Mouse (Mus musculus): ENCODE results near the gene Rngtt. TPM values are rescaled to one million over a fixed set of nuclear protein-coding genes. Genes with fewer than 3 reads are reported as not detected.
A peak's percentile ranks its signal among the peaks of the same experiment; 100 is the strongest.

Gene Rngtt
- polyA plus RNA-seq, 1 experiment from 2014 or later: 21.2 TPM

- H3K4me2 ChIP-seq: no peak overlapping the region
- WGBS: 89% methylated on average over 1 of the region's 1 CpGs
- H3K9me3 ChIP-seq: no peaks in the 10 kb centered on the region
- ATAC-seq (replicated peaks): no peak
- no peaks in the 10 kb centered on the region for H3K27me3 ChIP-seq (replicated peaks)
- H3K36me3 ChIP-seq (replicated peaks): peaks cover 19% of the 10 kb centered on the region
- no peak overlapping the region for H3K4me3 ChIP-seq
- no peak overlapping the region for H3K9ac ChIP-seq
- no peaks in the 10 kb centered on the region for H3K4me1 ChIP-seq
- H3K27ac ChIP-seq: no peak overlapping the region
These were observed 27.9 kb downstream of the Rngtt start for GRCm38 (mm10) chr4:33337999-33338398.

GRCm38 (mm10) chr4:33342877-33343731, 33.0 kb downstream of the Rngtt start:
- H3K4me1 ChIP-seq: no peaks in the 10 kb centered on the region
- H3K4me3 ChIP-seq: no peak overlapping the region
- no peaks in the 10 kb centered on the region for H3K9me3 ChIP-seq
- H3K36me3 ChIP-seq (replicated peaks): peaks cover 8% of the 10 kb centered on the region; the same call in 1 of the 2 replicates
- no peak overlapping the region for H3K9ac ChIP-seq
- ATAC-seq (replicated peaks): no peak
- no peaks in the 10 kb centered on the region for H3K27me3 ChIP-seq (replicated peaks)
- no peak overlapping the region for H3K4me2 ChIP-seq
- H3K27ac ChIP-seq: no peak overlapping the region
- 90% methylated on average over 7 of the region's 7 CpGs for WGBS

- Histone ChIP-seq H3K27ac (no peak overlapping the region), H3K4me1 (no peaks in the 10 kb centered on the region), H3K9ac (no peak overlapping the region), H3K27me3 (replicated peaks) (no peaks in the 10 kb centered on the region), H3K36me3 (replicated peaks) (peaks cover 7% of the 10 kb centered on the region; the same call in 1 of the 2 replicates), H3K9me3 (no peaks in the 10 kb centered on the region), H3K4me3 (no peak overlapping the region), H3K4me2 (no peak overlapping the region)
- WGBS: 88% methylated on average over 6 of the region's 6 CpGs
- no peak for ATAC-seq (replicated peaks)
These were observed 33.6 kb downstream of the Rngtt start for GRCm38 (mm10) chr4:33343732-33344057.

- Histone ChIP-seq H3K27ac (no peak overlapping the region), H3K9ac (no peak overlapping the region), H3K9me3 (no peaks in the 10 kb centered on the region), H3K27me3 (replicated peaks) (no peaks in the 10 kb centered on the region), H3K4me3 (no peak overlapping the region), H3K36me3 (replicated peaks) (no peaks in the 10 kb centered on the region), H3K4me2 (no peak overlapping the region), H3K4me1 (no peaks in the 10 kb centered on the region)
- ATAC-seq (replicated peaks): no peak
These were observed 53.3 kb downstream of the Rngtt start for GRCm38 (mm10) chr4:33363451-33363850.

- WGBS: 60% methylated on average over 6 of the region's 6 CpGs
- no peak for ATAC-seq (replicated peaks)
- Histone ChIP-seq H3K27ac (no peak overlapping the region), H3K9me3 (no peaks in the 10 kb centered on the region), H3K9ac (no peak overlapping the region), H3K4me3 (no peak overlapping the region), H3K4me2 (no peak overlapping the region), H3K36me3 (replicated peaks) (no peaks in the 10 kb centered on the region), H3K4me1 (no peaks in the 10 kb centered on the region), H3K27me3 (replicated peaks) (no peaks in the 10 kb centered on the region)
These were observed 64.8 kb downstream of the Rngtt start for GRCm38 (mm10) chr4:33374916-33375315.

- Histone ChIP-seq H3K9me3 (no peaks in the 10 kb centered on the region), H3K27me3 (replicated peaks) (no peaks in the 10 kb centered on the region), H3K27ac (no peak overlapping the region), H3K36me3 (replicated peaks) (no peaks in the 10 kb centered on the region), H3K9ac (no peak overlapping the region), H3K4me2 (no peak overlapping the region), H3K4me1 (no peaks in the 10 kb centered on the region), H3K4me3 (no peak overlapping the region)
- no peak for ATAC-seq (replicated peaks)
These were observed 67.5 kb downstream of the Rngtt start for GRCm38 (mm10) chr4:33377642-33378041.

- WGBS: 89% methylated on average over 6 of the region's 6 CpGs
- H3K4me1 ChIP-seq: no peaks in the 10 kb centered on the region
These were observed 68.8 kb downstream of the Rngtt start for GRCm38 (mm10) chr4:33378894-33379293.

GRCm38 (mm10) chr4:33388899-33389298, 78.8 kb downstream of the Rngtt start:
- H3K27me3 ChIP-seq (replicated peaks): no peaks in the 10 kb centered on the region
- H3K4me2 ChIP-seq: no peak overlapping the region
- H3K9ac ChIP-seq: no peak overlapping the region
- H3K4me1 ChIP-seq: 0 out of 2 replicates have a peak, but pooled peaks cover 2% of the 10 kb centered on the region
- H3K36me3 ChIP-seq (replicated peaks): no peaks in the 10 kb centered on the region
- no peak for ATAC-seq (replicated peaks)
- 92% methylated on average over 3 of the region's 3 CpGs for WGBS
- H3K9me3 ChIP-seq: no peaks in the 10 kb centered on the region
- H3K27ac ChIP-seq: no peak overlapping the region
- no peak overlapping the region for H3K4me3 ChIP-seq

More at GRCm38 (mm10) chr4:33378894-33379293, 68.8 kb downstream of the Rngtt start:
- H3K36me3 ChIP-seq (replicated peaks): no peaks in the 10 kb centered on the region
- no peak overlapping the region for H3K27ac ChIP-seq
- H3K4me2 ChIP-seq: no peak overlapping the region
- no peak for ATAC-seq (replicated peaks)
- no peak overlapping the region for H3K4me3 ChIP-seq
- no peaks in the 10 kb centered on the region for H3K9me3 ChIP-seq
- no peaks in the 10 kb centered on the region for H3K27me3 ChIP-seq (replicated peaks)
- H3K9ac ChIP-seq: no peak overlapping the region

- Histone ChIP-seq H3K9me3 (no peaks in the 10 kb centered on the region), H3K9ac (no peak overlapping the region), H3K27me3 (replicated peaks) (no peaks in the 10 kb centered on the region), H3K4me3 (no peak overlapping the region), H3K27ac (no peak overlapping the region), H3K4me2 (no peak overlapping the region), H3K36me3 (replicated peaks) (no peaks in the 10 kb centered on the region), H3K4me1 (0 out of 2 replicates have a peak, but pooled peaks cover 2% of the 10 kb centered on the region)
- peak; percentile 84 for ATAC-seq (replicated peaks)
These were observed 80.5 kb downstream of the Rngtt start for GRCm38 (mm10) chr4:33390660-33391059.

GRCm38 (mm10) chr4:33393437-33393836, 83.3 kb downstream of the Rngtt start:
- H3K36me3 ChIP-seq (replicated peaks): no peaks in the 10 kb centered on the region
- H3K9me3 ChIP-seq: no peaks in the 10 kb centered on the region
- H3K4me2 ChIP-seq: no peak overlapping the region
- H3K4me3 ChIP-seq: no peak overlapping the region
- 0 out of 2 replicates have a peak, but pooled peaks cover 2% of the 10 kb centered on the region for H3K4me1 ChIP-seq
- 94% methylated on average over 2 of the region's 2 CpGs for WGBS
- no peaks in the 10 kb centered on the region for H3K27me3 ChIP-seq (replicated peaks)
- no peak overlapping the region for H3K27ac ChIP-seq
- no peak for ATAC-seq (replicated peaks)
- no peak overlapping the region for H3K9ac ChIP-seq

GRCm38 (mm10) chr4:33396222-33397176, 86.4 kb downstream of the Rngtt start:
- H3K36me3 ChIP-seq (replicated peaks): no peaks in the 10 kb centered on the region
- 53% methylated on average over 3 of the region's 3 CpGs for WGBS
- no peak overlapping the region for H3K4me3 ChIP-seq
- H3K9me3 ChIP-seq: no peaks in the 10 kb centered on the region
- H3K27ac ChIP-seq: no peak overlapping the region
- peak; percentile 85 for ATAC-seq (replicated peaks)
- H3K27me3 ChIP-seq (replicated peaks): no peaks in the 10 kb centered on the region
- no peaks in the 10 kb centered on the region for H3K4me1 ChIP-seq
- H3K4me2 ChIP-seq: no peak overlapping the region
- no peak overlapping the region for H3K9ac ChIP-seq

- no peaks in the 10 kb centered on the region for H3K27me3 ChIP-seq (replicated peaks)
- ATAC-seq (replicated peaks): no peak
- WGBS: 88% methylated on average over 2 of the region's 2 CpGs
- H3K36me3 ChIP-seq (replicated peaks): no peaks in the 10 kb centered on the region
- H3K4me3 ChIP-seq: no peak overlapping the region
- no peak overlapping the region for H3K9ac ChIP-seq
- no peak overlapping the region for H3K4me2 ChIP-seq
- H3K27ac ChIP-seq: no peak overlapping the region
- no peaks in the 10 kb centered on the region for H3K4me1 ChIP-seq
- no peaks in the 10 kb centered on the region for H3K9me3 ChIP-seq
These were observed 95.7 kb downstream of the Rngtt start for GRCm38 (mm10) chr4:33405723-33406293.

All from midbrain, embryonic 15.5 days (tissue).